Mouse (Mus musculus): ENCODE results near the gene Tanc1. TPM values are rescaled to one million over a fixed set of nuclear protein-coding genes. Genes with fewer than 3 reads are reported as not detected.
A peak's percentile ranks its signal among the peaks of the same experiment; 100 is the strongest.

Gene Tanc1
- total RNA-seq, 2 experiments from 2014 or later, result 16.4 to 21.1 TPM

GRCm38 (mm10) chr2:59758139-59758918 lies 146.5 kb downstream of the Tanc1 start:
- no peak for DNase-seq

GRCm38 (mm10) chr2:59760731-59761130 lies 148.9 kb downstream of the Tanc1 start:
- no peak for DNase-seq

DNA sequence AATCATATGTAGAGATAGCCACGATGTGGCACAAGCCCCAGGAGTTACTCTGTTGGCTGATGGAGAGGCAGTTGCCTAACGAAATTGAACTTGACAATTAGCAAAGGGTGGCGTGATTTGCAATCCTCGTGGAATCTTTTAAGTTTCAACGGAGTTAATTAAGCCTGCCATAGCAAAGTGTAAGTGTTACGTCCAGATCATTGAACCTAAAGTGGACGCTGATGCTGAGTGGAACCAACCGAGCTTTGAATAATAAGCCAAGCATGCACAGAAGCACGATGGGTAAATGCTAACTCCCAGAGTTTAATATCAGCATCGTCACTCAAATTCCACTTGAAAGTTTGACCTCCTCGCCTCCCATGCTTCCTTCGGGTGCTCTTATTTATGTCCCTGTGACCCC lies 149.3 kb downstream of the Tanc1 start:
- no peak for DNase-seq

GRCm38 (mm10) chr2:59762277-59762676 lies 150.4 kb downstream of the Tanc1 start:
- DNase-seq, result no peak

GRCm38 (mm10) chr2:59765671-59766070 lies 153.8 kb downstream of the Tanc1 start:
- DNase-seq, result no peak

DNA sequence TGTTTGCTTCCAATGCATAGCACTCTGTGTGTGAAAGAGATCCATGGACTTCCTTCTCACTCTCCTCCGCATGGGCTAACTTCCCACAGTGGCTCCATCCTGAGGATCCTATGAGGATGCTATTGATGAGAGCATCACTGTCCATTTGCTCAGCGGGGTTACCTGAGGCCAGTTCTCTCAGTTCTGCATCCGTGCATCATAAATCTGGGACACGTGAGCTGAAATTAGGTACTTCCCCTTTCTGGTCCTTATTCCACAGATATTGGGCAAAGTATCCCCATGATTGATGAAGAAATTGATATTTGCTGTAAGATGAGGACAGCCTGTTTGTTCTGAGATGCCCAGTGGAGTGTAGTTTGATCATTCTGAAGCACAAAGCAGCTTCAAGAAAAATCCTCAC lies 156.1 kb downstream of the Tanc1 start:
- no peak for DNase-seq

- peak; percentile 30 to 52 for DNase-seq
Observed at GRCm38 (mm10) chr2:59768661-59769384, 157.0 kb downstream of the Tanc1 start.

DNA sequence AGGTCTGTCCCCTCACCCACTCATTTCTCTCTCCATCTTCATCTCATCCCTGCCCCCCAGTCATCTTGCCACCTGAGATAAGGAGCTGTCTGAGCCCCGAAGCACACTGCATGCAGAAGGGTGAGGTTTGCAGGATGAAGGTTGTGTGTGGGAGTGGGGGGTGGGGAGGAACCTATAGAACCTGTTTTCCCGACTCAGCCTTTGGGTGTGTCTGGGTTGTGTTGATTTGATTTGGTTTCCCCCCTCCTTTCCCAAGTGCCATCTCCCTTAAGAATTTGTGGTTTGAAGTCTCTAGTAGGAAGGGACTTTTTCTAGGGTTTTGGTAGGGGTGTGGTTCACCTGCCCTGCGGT lies 157.5 kb downstream of the Tanc1 start:
- no peak for DNase-seq

DNA sequence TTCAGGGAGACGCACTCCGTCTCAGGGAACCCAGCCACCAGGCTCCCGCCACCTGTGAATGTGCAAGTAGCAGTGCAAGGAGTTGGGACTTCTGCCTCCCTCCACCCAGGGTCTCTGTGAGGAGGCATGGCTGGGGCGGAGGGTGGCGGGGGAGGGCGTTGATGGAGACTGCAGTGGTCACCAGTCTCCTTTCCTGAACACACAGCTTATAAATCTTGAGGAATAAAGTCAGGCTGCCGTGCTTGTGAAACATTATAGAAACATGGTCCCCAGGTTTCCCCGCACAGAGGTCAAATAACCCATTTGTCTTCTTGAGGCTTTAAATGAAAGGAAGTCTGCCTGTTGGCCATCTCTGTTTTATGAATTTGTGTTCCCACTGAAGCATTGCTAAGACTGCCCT lies 159.9 kb downstream of the Tanc1 start:
- no peak for DNase-seq

- DNase-seq, result peak; percentile 75 to 77
Observed at GRCm38 (mm10) chr2:59772261-59772683, 160.4 kb downstream of the Tanc1 start.

GRCm38 (mm10) chr2:59774374-59774773 lies 162.5 kb downstream of the Tanc1 start:
- DNase-seq, result no peak

DNA sequence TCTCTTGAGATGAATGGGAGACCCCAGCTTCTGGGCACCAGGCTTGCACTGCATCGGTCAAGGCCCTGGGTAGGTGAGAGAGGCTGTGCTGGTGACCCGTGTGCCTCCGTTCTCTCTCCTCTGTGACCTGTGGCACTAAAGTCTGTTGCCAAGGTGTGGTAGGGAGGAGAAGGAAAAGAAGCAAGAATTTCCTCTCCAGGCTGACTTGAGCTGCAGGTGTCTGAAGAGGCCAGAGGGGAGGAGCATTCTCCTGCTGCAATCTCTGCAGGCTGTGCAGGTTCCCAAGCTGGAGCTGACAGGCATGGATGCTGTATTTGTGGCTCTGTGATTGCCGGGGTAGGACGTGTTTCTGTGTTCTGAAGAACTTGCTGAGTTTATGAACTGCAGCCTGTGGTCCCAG lies 163.3 kb downstream of the Tanc1 start:
- no peak for DNase-seq

GRCm38 (mm10) chr2:59775820-59776219 lies 164.0 kb downstream of the Tanc1 start:
- no peak for DNase-seq

GRCm38 (mm10) chr2:59779355-59779754 lies 167.5 kb downstream of the Tanc1 start:
- peak; percentile 13 to 46 for DNase-seq

DNA sequence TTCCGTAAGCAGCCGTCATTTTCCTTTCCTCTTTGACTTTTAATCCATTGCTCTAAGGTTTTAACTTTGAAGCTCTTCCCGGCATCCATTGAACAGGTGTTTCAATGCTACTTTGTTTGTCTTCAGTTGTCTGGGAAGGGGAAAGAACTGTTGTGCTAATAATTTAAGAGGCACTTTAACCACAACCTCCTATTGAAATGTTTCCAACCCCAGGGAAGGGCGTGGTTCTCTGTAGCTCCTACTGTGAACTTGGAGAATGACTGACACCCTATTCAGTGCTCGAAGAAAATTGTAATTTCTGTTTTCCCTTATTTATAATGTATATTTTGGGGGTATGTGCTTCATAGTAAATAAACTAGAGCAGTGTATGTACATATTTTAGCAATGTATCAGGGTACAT lies 168.4 kb downstream of the Tanc1 start:
- no peak for DNase-seq

GRCm38 (mm10) chr2:59783055-59783831 lies 171.4 kb downstream of the Tanc1 start:
- DNase-seq, result no peak

GRCm38 (mm10) chr2:59783832-59784627 lies 172.2 kb downstream of the Tanc1 start:
- DNase-seq, result no peak

DNA sequence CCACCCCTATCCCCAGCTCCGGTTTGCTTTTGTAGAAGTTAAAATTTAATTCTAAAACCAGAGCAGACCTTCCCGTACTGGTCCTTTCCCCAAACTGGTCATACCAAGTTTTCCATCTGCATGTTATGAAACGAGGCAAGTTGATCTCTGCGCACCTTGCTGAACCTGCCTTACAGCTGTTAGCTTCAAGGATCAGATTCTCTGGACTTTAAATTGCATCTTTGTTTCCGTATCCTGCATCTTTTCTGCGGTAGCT lies 172.7 kb downstream of the Tanc1 start:
- no peak for DNase-seq

DNA sequence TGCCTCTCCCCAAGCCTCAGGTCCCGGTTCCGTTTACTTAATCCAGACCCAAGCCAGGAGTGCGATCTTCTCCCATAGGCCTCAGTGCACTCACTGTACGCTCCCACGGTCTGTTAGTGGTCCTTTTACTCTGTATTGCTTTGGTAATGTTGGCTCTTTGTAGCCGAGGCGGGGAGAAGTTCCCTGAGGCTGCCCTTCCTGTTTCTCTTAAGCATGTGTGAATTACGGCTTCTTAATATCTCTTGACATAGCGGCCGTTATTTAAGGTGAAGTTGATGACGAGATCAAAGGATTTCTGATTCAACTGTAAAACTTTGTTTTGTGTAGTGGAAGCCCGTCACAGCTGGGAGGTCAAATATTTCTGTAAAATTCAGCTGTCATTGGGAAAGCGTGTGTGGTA lies 173.8 kb downstream of the Tanc1 start:
- no peak for DNase-seq

GRCm38 (mm10) chr2:59788704-59789500 lies 177.1 kb downstream of the Tanc1 start:
- DNase-seq, result no peak

GRCm38 (mm10) chr2:59791596-59791995 lies 179.8 kb downstream of the Tanc1 start:
- no peak for DNase-seq

DNA sequence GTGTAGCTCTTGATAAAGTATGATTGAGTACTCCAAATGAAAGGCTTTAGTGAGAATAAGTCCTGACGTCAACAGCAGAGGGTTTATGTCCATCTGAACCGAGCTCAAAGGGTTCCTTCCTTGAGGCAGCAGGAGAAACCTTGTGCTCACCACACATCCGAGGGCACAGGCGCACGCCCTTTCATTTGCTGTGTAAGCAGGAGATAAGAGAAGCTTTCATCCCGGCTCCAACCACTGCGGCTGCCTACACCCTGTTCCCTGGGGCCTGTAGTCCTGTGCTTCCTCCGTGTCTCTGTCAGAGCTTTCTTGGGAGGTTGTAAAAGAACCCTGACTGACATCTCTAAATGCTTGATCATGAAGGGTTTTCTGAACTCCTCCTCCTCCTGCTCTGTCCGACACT lies 181.5 kb downstream of the Tanc1 start:
- no peak for DNase-seq

Data from adrenal gland, postnatal 36 days (tissue).